Mouse (Mus musculus) granulocyte monocyte progenitor cell, adult 5-6 weeks (primary cell): Measurements from ENCODE around the gene Mad1l1. TPM values are rescaled to one million over a fixed set of nuclear protein-coding genes. Genes with fewer than 3 reads are reported as not detected.
A peak's percentile ranks its signal among the peaks of the same experiment; 100 is the strongest.

Source experiments
- ATAC-seq: replicated peaks from 2 replicates; pipeline ENCODE4 v1.8.0; 2016; ENCODE audit warnings: mild to moderate bottlenecking, moderate TSS enrichment, inconsistent platforms; ENCODE audit not compliant: poor library complexity, severe bottlenecking
- total RNA-seq, 2 experiments: library from RNA; stranded (forward) in 1 of 2; stranded (reverse) in 1 of 2; fragments of 200-712, 200-1000 nt in 1 of 2; fragments of >200 nt in 1 of 2; fragmentation: Nextera tagmentation in 1 of 2; gene quantifications; 2 replicates each; pipeline ENCODE4 v1.2.3; 2014 to 2017

Gene Mad1l1
- total RNA-seq, 2 experiments from 2014 or later = 24.4 to 53.6 TPM

- ATAC-seq = peak; percentile 46; the same call in 1 of the 2 replicates
These were observed 342.7 kb downstream of the Mad1l1 start for GRCm38 (mm10) chr5:139978525-139979276.

- ATAC-seq = no peak
These were observed 343.9 kb downstream of the Mad1l1 start for GRCm38 (mm10) chr5:139977476-139977875.

GRCm38 (mm10) chr5:139976584-139976983 lies 344.8 kb downstream of the Mad1l1 start:
- no peak for ATAC-seq

- ATAC-seq = peak; percentile 36; the same call in 1 of the 2 replicates
These were observed 351.1 kb downstream of the Mad1l1 start for GRCm38 (mm10) chr5:139970186-139970631.

- ATAC-seq = no peak
These were observed 352.0 kb downstream of the Mad1l1 start for GRCm38 (mm10) chr5:139969151-139969948.

- ATAC-seq = no peak
These were observed 355.8 kb downstream of the Mad1l1 start for GRCm38 (mm10) chr5:139965596-139965995.

- ATAC-seq = no peak
These were observed 357.0 kb downstream of the Mad1l1 start for GRCm38 (mm10) chr5:139964391-139964790.

GRCm38 (mm10) chr5:139959741-139960140 lies 361.6 kb downstream of the Mad1l1 start:
- ATAC-seq = no peak

Other genes starting within 250 kb of the Mad1l1 start
- 40.7 and 43.1 TPM in 2 replicates for gene Nudt1, start 104 bp upstream of the Mad1l1 start, total RNA-seq (2014; fragmentation: Nextera tagmentation)
- gene Nudt1, start 104 bp upstream of the Mad1l1 start, total RNA-seq (2017) = 42.0 and 49.1 TPM in 2 replicates
- 6.3 and 11.2 TPM in 2 replicates for gene Mrm2, start 10.3 kb upstream of the Mad1l1 start, total RNA-seq (2014; fragmentation: Nextera tagmentation)
- gene Mrm2, start 10.3 kb upstream of the Mad1l1 start, total RNA-seq (2017) = 7.7 and 9.3 TPM in 2 replicates
- gene Snx8, start 67.7 kb upstream of the Mad1l1 start, total RNA-seq (2014; fragmentation: Nextera tagmentation) = 8.9 and 12.8 TPM in 2 replicates
- 7.3 and 9.1 TPM in 2 replicates for gene Snx8, start 67.7 kb upstream of the Mad1l1 start, total RNA-seq (2017)
- 237 and 268 TPM in 2 replicates for gene Eif3b, start 97.8 kb upstream of the Mad1l1 start, total RNA-seq (2014; fragmentation: Nextera tagmentation)
- 200 and 239 TPM in 2 replicates for gene Eif3b, start 97.8 kb upstream of the Mad1l1 start, total RNA-seq (2017)
- gene Gm4869, start 124.1 kb upstream of the Mad1l1 start, total RNA-seq (2014; fragmentation: Nextera tagmentation) = not detected in 2 replicates
- gene Gm4869, start 124.1 kb upstream of the Mad1l1 start, total RNA-seq (2017) = not detected in 2 replicates
- 79.1 and 85.4 TPM in 2 replicates for gene Chst12, start 184.0 kb upstream of the Mad1l1 start, total RNA-seq (2014; fragmentation: Nextera tagmentation)
- gene Chst12, start 184.0 kb upstream of the Mad1l1 start, total RNA-seq (2017) = 30.2 and 30.3 TPM in 2 replicates
- gene Grifin, start 243.5 kb upstream of the Mad1l1 start, total RNA-seq (2014; fragmentation: Nextera tagmentation) = not detected in 2 replicates
- gene Grifin, start 243.5 kb upstream of the Mad1l1 start, total RNA-seq (2017) = not detected in 2 replicates